Mouse (Mus musculus) B cell, adult 2 months (primary cell): ENCODE results near the gene Gm8165.
"Not testable (repeated sequence)": the region's sequence is repeated elsewhere in the genome, so short reads cannot be mapped to it uniquely, and the experiment has no call there.

ENCODE experiments used
- DNase-seq, 2 experiments: peaks; one replicate each; pipeline ENCODE4 v3.0.0; 2022

Gene Gm8165

GRCm38 (mm10) chr14:43677099-43677498 lies at the start of gene Gm8165:
Gm8165 (minus strand) TSS chr14:43677199.
- DNase-seq: not testable (repeated sequence)

- not testable (repeated sequence) for DNase-seq
Measured at GRCm38 (mm10) chr14:43697621-43698020, 20.6 kb upstream of the Gm8165 start, which contains the start of gene Gm7324. Gm7324 (plus strand) TSS chr14:43697828.
